Mouse (Mus musculus): Measurements from ENCODE around the gene Tet3. TPM values are rescaled to one million over a fixed set of nuclear protein-coding genes. Genes with fewer than 3 reads are reported as not detected.
A peak's percentile ranks its signal among the peaks of the same experiment; 100 is the strongest.

The Tet3 gene
- total RNA-seq, 2 experiments from 2014 or later = 102 TPM

GRCm38 (mm10) chr6:83440510-83441258 is 18.2 kb downstream of the Tet3 start:
- DNase-seq (ENCODE audit: low spot score in 2 of 2) = peak; percentile 80 to 84

GRCm38 (mm10) chr6:83440197-83440509 is 18.7 kb downstream of the Tet3 start:
- no peak for DNase-seq (ENCODE audit: low spot score in 2 of 2)

DNA sequence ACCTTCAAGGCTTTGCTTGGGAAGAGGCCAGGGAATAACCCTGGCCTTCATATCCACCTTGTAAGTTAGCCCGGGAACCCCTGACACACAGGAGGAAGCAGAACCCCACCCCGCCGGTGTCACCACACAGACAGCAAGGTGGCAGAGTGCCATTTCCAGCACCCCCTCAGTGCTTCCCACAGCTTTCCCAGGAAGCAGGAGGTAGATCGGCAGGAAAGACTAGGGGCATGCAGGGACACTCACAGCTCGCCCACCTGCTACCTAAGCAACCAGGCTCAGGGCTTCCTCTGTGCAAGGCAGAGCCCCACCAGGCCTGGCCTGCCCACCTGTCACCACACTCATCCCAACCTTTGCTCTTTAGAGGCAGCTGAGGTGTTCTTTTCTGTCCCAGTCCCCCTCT is 19.1 kb downstream of the Tet3 start:
- peak; percentile 48 to 56 for DNase-seq (ENCODE audit: low spot score in 2 of 2)

DNA sequence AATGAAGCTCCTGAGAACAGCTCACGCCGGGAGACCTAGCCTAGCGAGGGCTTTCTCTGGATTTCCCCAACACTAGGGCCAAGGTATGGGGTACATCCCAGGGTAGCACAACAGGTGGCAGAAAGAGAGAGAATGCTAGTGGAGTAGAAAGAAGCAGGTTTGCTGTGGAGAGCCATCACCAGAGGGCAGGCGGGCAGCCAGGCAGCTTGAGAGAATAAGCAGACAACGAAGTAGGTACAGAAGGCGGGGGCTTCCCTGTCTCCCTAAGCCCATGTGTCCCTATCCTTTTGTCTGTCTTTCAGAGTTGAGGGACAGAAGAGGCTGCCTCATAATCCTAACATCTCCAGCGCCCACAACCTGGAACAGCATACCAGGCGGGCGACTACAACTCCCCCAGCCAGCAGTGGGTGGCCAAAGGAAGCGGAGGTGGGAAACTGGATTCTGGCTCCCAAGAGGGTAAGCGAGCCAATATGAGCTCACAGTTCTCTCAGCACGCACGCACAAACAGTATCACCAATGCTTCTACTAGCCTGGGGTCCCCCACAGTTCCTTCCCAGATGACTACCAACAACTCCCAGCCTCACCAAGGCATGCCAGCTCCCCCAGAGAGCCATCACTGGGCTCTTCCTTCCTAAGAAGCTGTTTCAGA is 19.6 kb downstream of the Tet3 start:
- peak in 1 of 2 experiments; percentile 24 for DNase-seq (ENCODE audit: low spot score in 2 of 2)

- DNase-seq (ENCODE audit: low spot score in 2 of 2) = no peak
Measured at GRCm38 (mm10) chr6:83438584-83438983, 20.3 kb downstream of the Tet3 start.

DNA sequence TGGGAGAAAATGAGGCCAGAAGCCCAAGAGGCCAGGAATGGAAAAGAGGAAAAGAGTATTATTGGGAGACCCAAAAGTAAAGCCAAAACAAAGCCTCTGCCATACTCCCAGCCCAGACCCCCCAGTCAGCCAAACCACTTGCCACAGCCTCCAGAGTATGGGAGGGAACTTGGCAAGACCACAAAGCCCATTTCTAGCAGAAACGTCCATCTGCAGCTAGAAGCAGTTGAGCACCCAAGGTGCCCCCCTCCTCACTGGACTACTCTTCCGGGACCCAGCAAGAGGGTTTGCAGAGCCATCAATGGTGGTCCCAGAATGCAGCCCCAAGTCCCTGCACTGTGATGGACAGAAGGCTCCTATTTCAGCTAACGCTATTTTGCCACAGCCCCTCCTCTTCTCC is 21.1 kb downstream of the Tet3 start:
- no peak for DNase-seq (ENCODE audit: low spot score in 2 of 2)

GRCm38 (mm10) chr6:83437225-83437624 is 21.7 kb downstream of the Tet3 start:
- no peak for DNase-seq (ENCODE audit: low spot score in 2 of 2)

GRCm38 (mm10) chr6:83436547-83436946 is 22.3 kb downstream of the Tet3 start:
- no peak for DNase-seq (ENCODE audit: low spot score in 2 of 2)

GRCm38 (mm10) chr6:83435174-83435573 is 23.7 kb downstream of the Tet3 start:
- DNase-seq (ENCODE audit: low spot score in 2 of 2) = no peak

DNA sequence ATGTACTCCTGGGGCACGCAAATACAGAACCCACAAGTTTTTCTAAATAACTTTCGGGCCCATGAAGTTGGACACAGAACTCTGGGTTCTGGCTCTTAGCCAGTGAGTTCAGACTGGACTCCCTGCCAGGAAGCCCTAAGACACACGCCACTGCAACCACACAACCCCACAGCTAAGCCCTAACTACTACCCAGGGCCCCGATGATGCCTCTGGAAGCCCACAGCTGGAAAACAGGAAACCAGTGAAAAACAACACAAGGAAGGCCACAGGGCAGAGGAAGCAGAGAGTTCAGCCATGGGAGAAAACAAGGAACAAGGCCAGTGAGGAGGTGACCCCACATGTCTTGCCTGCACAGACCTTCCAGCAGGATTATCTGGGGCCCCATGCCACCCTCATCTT is 25.3 kb downstream of the Tet3 start:
- DNase-seq (ENCODE audit: low spot score in 2 of 2) = no peak

DNA sequence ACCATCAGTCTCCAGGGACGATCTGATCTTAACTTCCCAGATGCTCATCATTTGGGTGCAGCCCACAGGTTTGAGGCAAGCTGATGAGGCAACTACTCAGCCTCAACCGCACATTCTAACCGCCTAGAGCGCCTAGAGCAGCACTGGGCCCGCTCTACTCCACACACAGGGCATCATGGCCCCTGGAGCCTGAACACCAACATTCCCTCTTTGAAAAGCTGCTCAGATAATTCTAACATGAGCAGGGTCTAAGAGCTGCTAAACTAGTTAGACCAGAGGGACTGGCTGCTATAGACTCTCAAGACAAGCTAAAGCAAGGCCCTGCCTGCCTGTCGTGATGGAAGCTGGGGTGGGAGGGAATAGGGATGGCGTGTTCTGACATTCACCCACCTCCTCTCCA is 25.9 kb downstream of the Tet3 start:
- DNase-seq (ENCODE audit: low spot score in 2 of 2) = no peak

GRCm38 (mm10) chr6:83427968-83428731 is 30.7 kb downstream of the Tet3 start:
- peak; percentile 61 to 68 for DNase-seq (ENCODE audit: low spot score in 2 of 2)

DNA sequence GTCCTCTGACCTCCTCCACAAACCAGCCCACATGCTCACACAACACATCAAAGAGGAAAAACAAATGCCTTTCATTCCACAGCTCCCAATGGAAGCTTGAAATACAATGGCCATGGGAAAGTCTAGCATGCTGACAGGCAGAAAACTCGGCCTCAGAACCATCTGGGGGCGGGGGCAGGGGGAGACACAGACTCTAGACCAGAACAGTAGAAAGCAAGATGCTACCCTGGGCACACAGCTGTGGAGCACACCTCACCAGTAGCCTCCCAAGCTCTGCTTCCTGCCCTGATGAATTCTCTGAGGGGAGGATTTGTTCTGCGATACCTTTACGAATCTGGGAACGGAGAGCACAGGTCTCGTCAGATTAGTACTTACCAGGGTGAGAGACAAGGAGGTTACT is 31.4 kb downstream of the Tet3 start:
- DNase-seq (ENCODE audit: low spot score in 2 of 2) = no peak

GRCm38 (mm10) chr6:83426576-83426975 is 32.3 kb downstream of the Tet3 start:
- DNase-seq (ENCODE audit: low spot score in 2 of 2) = no peak

DNA sequence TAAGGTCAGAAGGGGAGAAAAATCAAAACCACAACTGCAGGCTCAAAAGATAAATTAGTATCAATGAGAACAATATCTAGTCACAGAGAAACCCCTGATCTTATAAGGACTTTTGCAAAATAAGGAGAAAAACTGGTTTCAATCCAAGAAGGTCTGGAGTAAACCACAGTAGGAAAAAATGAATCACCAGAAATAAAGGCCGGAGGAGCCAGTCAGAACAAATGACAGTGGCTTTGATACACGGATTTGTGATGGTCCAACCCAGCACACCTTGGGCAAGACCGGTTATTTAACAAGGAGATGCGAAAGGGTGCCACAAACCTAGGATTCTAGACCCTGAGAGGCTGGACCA is 34.9 kb downstream of the Tet3 start:
- DNase-seq (ENCODE audit: low spot score in 2 of 2) = no peak

GRCm38 (mm10) chr6:83423400-83424052 is 35.4 kb downstream of the Tet3 start:
- DNase-seq (ENCODE audit: low spot score in 2 of 2) = no peak

GRCm38 (mm10) chr6:83421866-83422649 is 36.8 kb downstream of the Tet3 start:
- DNase-seq (ENCODE audit: low spot score in 2 of 2) = no peak

DNA sequence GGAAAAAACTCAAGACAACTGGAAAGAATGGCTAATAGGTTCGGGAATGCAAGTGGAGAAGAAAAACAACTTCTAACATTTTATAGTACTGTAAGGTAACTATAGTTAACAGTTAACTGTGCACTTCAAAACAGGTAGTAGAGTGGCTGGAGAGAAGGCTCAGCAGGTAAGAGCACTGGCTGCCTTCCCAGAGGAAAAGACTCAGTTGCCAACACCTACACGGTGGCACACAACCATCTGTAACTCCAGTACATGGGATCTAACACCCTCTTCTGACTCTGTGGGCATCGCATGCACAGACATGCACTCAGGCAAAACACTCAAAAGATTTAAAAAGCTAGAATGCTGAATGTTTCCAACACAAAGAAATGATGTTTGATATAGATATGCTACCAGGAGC is 39.4 kb downstream of the Tet3 start:
- no peak for DNase-seq (ENCODE audit: low spot score in 2 of 2)

GRCm38 (mm10) chr6:83417531-83417930 is 41.4 kb downstream of the Tet3 start:
- DNase-seq (ENCODE audit: low spot score in 2 of 2) = no peak

GRCm38 (mm10) chr6:83417104-83417502 is 41.8 kb downstream of the Tet3 start:
- DNase-seq (ENCODE audit: low spot score in 2 of 2) = no peak

Measured in layer of hippocampus, postnatal 10 days (tissue).